Mouse (Mus musculus): ENCODE results near the gene Fut9. TPM values are rescaled to one million over a fixed set of nuclear protein-coding genes. Genes with fewer than 3 reads are reported as not detected.
A peak's percentile ranks its signal among the peaks of the same experiment; 100 is the strongest.

Fut9 gene
- total RNA-seq (2021): 0.15 and 0.26 TPM in 2 replicates
- long read RNA-seq, experiment 1: 0 reads
- long read RNA-seq, experiment 2: 0 reads

DNA sequence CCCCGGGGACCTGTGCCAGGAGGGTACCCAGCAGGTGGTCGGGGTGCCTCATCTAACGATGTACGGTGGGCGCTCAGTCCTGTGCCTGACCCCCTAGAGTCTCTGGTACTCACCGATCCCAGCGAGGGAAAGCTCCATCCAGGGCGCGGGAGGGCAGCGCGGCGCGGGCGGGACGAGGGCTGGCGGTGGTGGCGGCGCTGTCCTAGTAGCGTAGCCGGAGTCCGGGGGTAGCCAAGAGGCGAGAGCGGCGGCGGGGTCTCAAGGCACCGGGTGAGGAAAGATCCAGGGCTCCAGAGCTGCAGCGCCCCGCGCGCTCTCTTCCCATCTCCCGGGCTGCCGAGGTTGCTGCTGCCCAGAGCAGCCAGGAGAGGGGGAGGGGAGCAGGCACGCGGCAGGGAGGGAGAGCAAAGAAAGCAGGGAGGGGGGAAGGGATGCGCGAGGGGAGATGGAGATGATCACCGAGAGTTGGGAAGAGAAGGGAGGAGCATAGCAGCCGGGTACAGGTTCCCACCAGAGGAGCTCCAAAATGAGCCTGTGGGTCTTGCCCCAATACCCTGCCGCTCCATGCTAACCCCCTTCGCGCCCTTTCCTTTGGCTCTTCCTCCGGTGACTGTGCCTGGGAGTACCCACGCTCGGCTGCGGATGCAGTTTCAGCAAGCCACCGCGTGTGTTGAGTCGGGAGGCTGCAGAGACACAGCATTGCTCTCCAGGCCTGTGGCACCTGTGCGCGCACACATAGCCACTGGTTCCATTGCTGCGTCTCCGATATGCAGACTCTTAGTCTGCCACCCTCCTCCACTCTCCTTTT, at the start of gene Fut9:
Fut9 (minus strand) TSS at position 769 of the 808 bp plus-strand sequence.
- peak; percentile 11 for DNase-seq

DNA sequence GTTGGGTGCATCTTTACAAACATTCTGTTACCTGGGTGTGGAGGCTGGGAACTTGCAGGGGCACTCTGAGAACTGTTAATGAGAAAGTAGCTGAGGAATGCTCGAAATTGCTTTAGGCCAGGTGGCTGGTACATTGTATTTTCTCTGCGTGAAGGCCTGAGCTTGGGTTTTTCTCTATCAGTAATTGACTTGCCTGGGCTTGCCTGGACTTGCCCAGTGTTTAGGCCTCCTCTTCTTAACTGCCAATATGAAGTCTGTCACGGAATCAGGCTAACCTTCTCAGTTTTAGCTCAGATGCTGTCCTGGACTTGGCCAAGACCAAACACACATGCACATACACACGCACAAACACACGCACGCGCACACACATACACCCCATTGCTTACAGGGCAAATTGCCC, 15.7 kb upstream of the Fut9 start:
- no peak for DNase-seq

GRCm38 (mm10) chr4:25813340-25813739, 13.3 kb upstream of the Fut9 start:
- no peak for DNase-seq

GRCm38 (mm10) chr4:25810058-25810457, 10.0 kb upstream of the Fut9 start:
- DNase-seq: no peak

- DNase-seq: no peak
Observed at GRCm38 (mm10) chr4:25801751-25802150, 1.7 kb upstream of the Fut9 start.

DNA sequence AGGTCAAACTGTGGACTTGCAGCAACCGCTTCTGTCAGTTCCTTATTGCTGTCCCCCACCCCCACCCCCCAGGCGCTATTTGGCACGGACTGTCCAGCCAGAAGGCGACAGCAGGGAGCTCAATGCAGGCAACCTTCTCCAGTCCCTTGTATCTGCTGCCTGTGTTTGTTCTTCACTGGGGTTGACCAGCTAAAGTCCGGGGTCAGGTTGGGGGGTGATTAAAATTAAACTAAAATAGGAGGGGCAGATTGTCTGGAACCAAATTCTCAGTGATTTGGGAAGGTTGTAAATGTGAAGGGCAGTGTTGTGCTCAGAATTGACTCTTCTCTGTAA, 206 bp upstream of the Fut9 start:
- DNase-seq: no peak

DNA sequence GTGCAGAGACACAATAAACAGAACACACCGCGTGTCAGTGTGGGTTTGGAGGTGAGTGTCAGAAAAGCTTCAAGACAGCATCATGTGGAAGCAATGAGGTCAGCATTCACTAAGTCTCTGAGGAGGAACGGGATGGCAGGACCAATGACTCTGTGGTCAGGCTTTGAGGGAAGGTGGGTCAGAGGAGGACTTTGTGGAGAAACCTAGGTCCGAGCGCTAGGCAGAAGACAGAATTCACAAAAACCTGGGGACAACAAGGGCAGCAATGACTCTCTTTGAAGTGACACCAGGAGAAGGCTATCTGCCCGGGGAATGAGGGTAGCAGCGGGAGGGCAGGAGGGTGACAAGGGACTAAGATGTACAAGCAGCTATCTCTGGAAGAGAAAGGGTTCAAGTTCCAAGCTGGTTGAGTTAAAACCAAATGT, 981 bp downstream of the Fut9 start:
- no peak for DNase-seq

DNA sequence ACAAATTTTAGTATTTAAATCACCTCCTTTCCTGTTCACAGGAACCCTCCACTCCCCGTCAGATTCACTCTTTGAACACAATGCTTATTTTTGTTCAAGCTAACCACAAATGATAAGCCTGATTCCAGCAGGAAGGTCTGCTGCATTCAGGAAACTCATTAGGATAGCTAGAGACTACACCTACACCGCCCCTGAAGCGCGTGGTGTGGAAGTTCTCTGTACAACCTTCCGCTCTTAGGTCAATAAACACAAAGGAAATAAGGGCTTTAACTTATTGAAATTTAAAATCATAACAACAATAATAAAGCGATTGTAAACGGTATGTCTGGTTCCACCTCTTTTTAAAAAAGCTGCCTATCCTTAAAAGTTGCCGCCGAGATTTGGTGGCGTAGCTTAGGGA, 1.6 kb downstream of the Fut9 start:
- DNase-seq: no peak

- no peak for DNase-seq
Observed at GRCm38 (mm10) chr4:25796149-25796548, 3.9 kb downstream of the Fut9 start.

- no peak for DNase-seq
Observed at GRCm38 (mm10) chr4:25785276-25785675, 14.8 kb downstream of the Fut9 start.

DNA sequence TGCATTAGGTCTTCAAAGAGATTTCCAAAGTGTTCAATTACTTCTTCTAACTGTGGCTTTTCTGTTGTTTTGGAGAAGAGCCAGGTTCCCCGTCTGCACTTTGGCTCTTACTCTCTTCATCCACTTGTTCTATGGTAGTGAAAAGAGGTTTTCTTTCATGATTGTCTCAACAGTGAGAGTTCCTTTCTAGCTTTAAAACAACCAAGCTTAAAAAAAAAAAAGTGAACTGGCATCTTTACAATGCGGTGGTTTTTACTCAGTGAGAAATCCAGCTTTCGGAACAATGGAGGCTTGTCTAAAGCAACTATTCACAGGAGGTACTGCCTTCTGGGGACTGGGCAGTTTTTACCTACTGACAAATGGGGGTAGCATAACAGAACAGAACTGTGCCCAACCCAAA, 31.4 kb downstream of the Fut9 start:
- no peak for DNase-seq

GRCm38 (mm10) chr4:25763091-25763490, 37.0 kb downstream of the Fut9 start:
- DNase-seq: no peak

DNA sequence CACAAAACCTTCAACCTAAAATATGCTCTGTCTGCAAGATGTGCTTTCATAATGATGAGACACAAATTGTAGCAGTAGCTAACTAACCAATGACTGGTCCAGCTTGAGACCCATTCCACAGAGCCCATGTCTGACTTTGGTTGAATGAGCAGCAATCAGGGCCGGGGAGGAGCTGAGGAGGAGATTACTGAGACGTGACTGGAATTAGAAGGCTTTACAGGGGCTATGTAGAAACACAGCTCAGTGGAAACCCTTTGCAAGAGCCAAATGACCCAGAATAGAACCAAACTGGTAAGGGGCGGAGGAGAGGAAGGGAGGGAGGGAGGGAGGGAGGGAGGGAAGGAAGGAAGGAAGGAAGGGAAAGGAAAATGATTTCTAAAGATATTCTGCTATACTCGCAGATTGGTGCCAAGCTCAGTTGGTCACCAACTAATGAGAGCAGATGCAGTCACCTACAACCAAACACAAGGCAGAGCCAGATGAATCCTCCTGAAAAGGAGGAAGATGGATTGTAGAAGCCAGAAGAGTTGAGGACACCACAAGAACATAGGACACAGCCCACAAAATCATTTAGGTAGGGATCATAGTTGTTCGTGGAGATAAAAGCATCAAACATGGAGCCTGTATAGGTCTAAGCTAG, 42.0 kb downstream of the Fut9 start:
- no peak for DNase-seq

DNA sequence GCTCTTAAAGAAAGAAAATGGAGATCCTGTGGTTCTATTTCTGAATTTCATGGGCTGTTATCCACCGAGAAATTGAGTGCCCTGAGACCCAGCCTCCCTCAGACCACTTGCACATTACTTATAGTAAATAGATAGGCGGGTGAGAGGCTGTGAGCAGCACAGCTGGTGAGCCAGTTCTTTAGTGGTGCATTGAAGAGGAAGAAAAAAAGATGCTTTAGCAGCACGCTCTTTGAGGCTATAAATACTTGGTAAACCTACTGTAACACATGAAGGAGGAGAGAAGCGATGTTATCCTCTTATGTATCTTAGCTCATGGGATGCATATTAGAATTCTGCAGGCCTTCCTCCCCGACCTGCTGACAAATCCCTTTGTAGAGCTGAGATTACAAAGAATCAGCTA, 58.5 kb downstream of the Fut9 start:
- no peak for DNase-seq

DNA sequence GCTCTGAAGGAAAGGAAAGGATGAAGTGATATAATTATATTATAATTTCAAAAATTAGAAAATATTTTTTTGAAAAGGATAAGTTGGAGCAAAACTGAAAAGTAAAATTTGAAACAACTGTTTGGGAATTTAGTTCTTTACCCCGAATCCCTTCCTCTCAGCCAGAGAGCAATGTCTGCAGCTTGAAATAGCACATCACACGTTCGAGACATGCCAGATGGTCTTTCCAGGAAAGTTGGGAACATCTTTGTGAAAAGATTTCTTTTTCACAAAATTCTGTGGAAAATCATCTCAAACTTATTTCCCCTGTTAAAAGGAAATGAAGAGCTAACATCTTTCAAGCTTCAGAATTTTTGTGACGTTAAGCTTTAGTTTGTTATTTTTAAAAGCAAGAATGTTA, 61.3 kb downstream of the Fut9 start:
- DNase-seq: no peak

DNA sequence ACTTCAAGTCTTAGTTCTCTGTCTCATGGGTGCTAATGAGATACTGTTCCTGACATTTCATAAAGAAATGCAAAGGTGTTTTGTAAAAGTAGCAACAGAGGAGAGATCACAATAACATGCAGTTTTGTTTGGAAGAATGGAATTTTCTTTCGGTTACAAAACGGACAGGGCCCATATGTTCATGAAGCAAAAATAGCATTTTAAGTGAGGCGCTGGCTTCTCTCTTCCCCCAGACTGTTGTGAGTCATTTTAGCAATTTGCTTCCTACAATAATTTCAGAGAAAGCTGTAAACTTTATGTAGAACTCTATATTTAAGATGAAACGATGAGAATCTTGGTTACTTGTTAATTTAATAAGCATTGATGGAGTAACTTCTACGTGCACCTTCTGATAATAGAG, 78.5 kb downstream of the Fut9 start:
- no peak for DNase-seq

DNA sequence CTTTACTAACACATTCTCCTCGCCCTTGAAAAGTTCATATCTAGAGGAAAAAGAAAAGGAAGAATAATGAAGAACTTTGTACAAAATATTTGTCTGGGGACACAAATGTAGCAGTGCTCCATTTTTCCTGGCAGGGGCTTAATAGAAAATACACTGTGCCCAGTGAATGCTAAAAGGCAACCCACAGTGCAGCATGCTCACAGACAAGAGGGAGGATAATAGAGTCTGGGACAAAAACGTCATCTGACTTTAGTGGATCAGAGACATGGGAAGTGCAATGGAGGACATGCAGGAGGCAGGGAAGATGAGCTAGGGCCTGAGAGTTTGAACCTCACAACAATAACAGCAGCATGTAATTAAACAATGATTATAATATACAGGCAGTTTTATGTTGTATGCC, 86.1 kb downstream of the Fut9 start:
- DNase-seq: no peak

GRCm38 (mm10) chr4:25684976-25685375, 115.1 kb downstream of the Fut9 start:
- no peak for DNase-seq

DNA sequence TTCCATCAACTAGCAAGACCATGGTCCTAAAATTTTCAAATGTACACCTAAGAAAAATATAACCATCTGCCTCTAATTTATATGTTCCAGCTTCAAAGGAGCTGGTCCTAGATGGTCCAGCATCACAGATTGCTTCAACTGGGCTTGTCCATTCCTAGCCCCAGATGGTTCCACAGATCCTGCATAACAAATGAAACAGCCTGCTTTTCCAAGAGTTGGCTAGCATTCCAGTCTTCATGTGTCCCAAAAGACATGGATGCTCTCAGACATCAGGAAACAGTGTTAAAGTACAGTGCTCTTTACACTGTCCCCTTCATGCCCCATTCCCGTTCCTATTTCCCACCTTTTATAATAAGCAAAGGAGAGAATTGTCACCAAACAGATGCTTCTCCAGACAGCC, 135.8 kb downstream of the Fut9 start:
- no peak for DNase-seq

DNA sequence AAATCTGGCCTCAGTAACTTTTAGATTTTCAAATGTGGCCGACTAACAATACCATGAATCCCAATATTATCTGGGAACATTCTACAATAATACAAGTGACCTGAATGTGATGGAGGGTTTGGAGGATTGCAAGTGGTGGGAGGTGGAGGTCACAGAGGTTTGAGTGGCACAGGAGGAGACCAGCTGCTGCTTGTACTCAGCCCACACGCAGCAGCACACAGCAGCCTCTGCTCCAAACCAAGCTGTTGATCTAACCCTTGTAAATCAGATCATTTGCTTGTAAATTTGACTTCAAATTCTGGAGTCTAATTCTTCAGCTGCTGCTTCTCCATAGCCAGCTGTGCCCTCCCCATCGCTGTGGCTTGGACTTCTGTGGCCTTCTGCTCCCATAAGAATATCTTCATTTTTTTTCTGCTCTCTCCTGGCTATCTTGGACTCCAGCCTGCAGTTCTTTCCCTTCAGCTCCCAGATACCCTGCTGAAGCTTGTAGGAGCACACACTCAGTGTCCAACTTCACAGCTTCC, 138.8 kb downstream of the Fut9 start:
- no peak for DNase-seq

GRCm38 (mm10) chr4:25658792-25659191, 141.3 kb downstream of the Fut9 start:
- DNase-seq: no peak

DNA sequence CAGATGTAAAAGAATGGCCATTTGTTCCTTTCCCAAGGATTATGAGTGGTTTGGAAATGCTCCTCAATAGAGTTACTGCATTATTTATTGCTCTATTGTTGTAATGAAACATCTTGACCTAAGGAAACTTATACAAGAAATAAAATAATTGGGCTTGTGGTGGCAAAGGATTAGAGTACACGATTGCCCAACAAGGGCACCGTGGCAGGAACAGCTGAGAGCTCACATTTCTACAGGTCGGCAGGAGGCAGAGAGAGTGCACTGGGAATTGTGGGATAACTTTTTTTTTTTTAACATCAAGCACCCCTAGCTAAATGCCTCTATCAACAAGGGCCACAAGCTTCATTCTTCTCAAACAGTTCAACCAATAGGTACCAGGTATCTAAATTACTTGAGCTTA, 148.1 kb downstream of the Fut9 start:
- no peak for DNase-seq

DNA sequence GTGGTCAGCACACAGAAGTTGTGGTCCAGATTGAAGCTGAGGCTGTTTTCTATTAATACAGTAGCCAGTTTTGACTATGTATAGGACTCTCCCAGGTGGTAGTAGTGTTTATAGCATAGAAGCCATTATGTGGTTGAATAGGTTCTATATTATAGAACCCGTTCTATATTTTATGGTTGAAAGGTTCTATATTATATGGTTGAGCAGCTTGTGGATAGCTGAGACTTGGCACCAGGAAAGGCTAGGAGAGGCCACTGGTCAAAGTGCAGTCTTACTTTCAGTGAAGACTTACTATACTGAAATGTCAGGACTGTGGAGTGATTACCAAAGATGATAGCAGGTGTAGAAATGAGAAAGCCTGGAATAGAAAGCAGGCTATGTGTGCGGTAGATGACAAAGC, 151.9 kb downstream of the Fut9 start:
- no peak for DNase-seq

DNA sequence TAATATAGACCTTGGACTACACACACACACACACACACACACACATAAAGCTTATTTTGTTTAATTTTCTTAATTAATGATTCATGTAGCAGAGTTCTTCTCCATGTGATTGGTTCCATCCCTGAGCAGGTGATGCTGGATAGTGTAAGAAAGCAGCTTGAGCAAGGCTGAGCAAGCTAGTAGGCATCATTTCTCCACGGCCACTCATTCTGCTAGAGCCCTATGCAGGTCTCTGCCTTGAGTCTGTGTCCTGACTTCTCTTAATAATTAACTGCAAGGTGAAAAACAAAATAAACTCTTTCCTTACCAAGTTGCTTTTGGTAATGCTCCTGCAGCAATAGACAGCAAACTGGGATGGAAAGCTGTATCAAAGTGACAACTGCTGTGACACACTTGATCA, 152.5 kb downstream of the Fut9 start:
- DNase-seq: no peak
